Comparison of ENCODE assay signal across 8 mouse cellular contexts in genomic region chr6:30739177-30739747, GRCm38 (mm10). TPM values are rescaled to one million over a fixed set of nuclear protein-coding genes. Genes with fewer than 3 reads are reported as not detected.
DNase-seq lines count a peak whose midpoint lies in the region; ATAC-seq lines count a peak whose summit lies in the region.

No protein-coding gene starts in this region.

- H3K36me3 ChIP-seq in limb, embryonic 13.5 days: peaks cover 46% of the 10 kb centered on the region

- no peaks in the 10 kb centered on the region for H3K27me3 ChIP-seq in limb, embryonic 13.5 days

- ATAC-seq in limb, embryonic 13.5 days (ENCODE audit: low FRiP score, low read depth): no peak
- ATAC-seq in megakaryocyte progenitor cell, adult 5-6 weeks (replicated peaks; ENCODE audit: poor library complexity): no peak

- peak overlapping the region; percentile 62 for H3K4me3 ChIP-seq in limb, embryonic 13.5 days

- WGBS in limb, embryonic 13.5 days: 66% methylated on average over 10 of the region's 10 CpGs

- H3K9ac ChIP-seq in limb, embryonic 13.5 days: peak overlapping the region; percentile 83

- H3K4me2 ChIP-seq in limb, embryonic 13.5 days (replicated peaks): peak overlapping the region; percentile 69

- peaks cover 18% of the 10 kb centered on the region; the same call in 1 of the 2 replicates for H3K4me1 ChIP-seq in limb, embryonic 13.5 days

- peak; percentile 51 to 65 for DNase-seq in right cerebral cortex, postnatal 10 days (ENCODE audit: low spot score in 2 of 2)
- DNase-seq in right cerebral cortex, adult 2 months (ENCODE audit: low spot score in 2 of 2): no peak
- DNase-seq in cerebellum, postnatal 36 days: peak; percentile 38 to 44
- peak; percentile 38 for DNase-seq in heart, postnatal 4 days
- DNase-seq in retina, embryonic 14.5 days (ENCODE audit: low spot score): peak; percentile 53
- DNase-seq in layer of hippocampus, adult 11-12 months (ENCODE audit: low spot score): no peak

- peaks cover 61% of the 10 kb centered on the region for H3K9me3 ChIP-seq in limb, embryonic 13.5 days

- H3K27ac ChIP-seq in limb, embryonic 13.5 days: peak overlapping the region; percentile 52

RNA-seq across cellular contexts. Expression of gene Mest, which starts 15.9 kb away (rescaled TPM):
- total RNA-seq in heart, postnatal 4 days (2021): 100 to 1,000 TPM; 504 to 641 TPM
- polyA plus RNA-seq in limb, embryonic 13.5 days (2015; fragmentation: Nextera tagmentation; extraction: Ambion mirVana): 1,770 and 1,957 TPM in 2 replicates
- total RNA-seq in megakaryocyte progenitor cell, adult 5-6 weeks (2015): not detected in 2 replicates
- 0.12 TPM in 1 of 2 replicates, not detected in the other for total RNA-seq in megakaryocyte progenitor cell, adult 5-6 weeks (2017)

RNA-seq across cellular contexts. Expression of gene Cep41, which starts 45.7 kb away (rescaled TPM):
- total RNA-seq in heart, postnatal 4 days (2021): 1 to 10 TPM; 4.2 to 8.0 TPM
- polyA plus RNA-seq in limb, embryonic 13.5 days (2015; fragmentation: Nextera tagmentation; extraction: Ambion mirVana): 52.3 and 55.4 TPM in 2 replicates
- total RNA-seq in megakaryocyte progenitor cell, adult 5-6 weeks (2015): 7.5 and 10.2 TPM in 2 replicates
- 5.2 and 8.4 TPM in 2 replicates for total RNA-seq in megakaryocyte progenitor cell, adult 5-6 weeks (2017)

Comparison
In these comparisons a context has a peak if more than half of its experiments do, and no peak if none do; other contexts are left out.
1. DNase-seq: peak in right cerebral cortex, postnatal 10 days (2 of 2), cerebellum, postnatal 36 days (2 of 2), heart, postnatal 4 days (single experiment) and retina, embryonic 14.5 days (single experiment); none in right cerebral cortex, adult 2 months (0 of 2) and layer of hippocampus, adult 11-12 months (single experiment).
2. RNA of gene Mest, which starts 15.9 kb away (total RNA-seq): 504 to 641 TPM in heart, postnatal 4 days; 0.12 TPM in megakaryocyte progenitor cell, adult 5-6 weeks; every median in the first group is over 100 times any median in the second.